Mouse (Mus musculus) liver, postnatal 0 days (tissue): ENCODE measurements around the gene Mamdc4.

ENCODE experiments used
- CTCF ChIP-seq: sonication (generic); IDR thresholded peaks from 2 replicates; pipeline ENCODE4 v1.5.1; 2016; ENCODE audit warnings: antibody characterized with exemption, low read depth
- EP300 ChIP-seq: IDR thresholded peaks from 2 replicates; pipeline ENCODE4 v1.6.1; 2016; ENCODE audit warnings: antibody characterized with exemption, low read depth, mild to moderate bottlenecking

DNA sequence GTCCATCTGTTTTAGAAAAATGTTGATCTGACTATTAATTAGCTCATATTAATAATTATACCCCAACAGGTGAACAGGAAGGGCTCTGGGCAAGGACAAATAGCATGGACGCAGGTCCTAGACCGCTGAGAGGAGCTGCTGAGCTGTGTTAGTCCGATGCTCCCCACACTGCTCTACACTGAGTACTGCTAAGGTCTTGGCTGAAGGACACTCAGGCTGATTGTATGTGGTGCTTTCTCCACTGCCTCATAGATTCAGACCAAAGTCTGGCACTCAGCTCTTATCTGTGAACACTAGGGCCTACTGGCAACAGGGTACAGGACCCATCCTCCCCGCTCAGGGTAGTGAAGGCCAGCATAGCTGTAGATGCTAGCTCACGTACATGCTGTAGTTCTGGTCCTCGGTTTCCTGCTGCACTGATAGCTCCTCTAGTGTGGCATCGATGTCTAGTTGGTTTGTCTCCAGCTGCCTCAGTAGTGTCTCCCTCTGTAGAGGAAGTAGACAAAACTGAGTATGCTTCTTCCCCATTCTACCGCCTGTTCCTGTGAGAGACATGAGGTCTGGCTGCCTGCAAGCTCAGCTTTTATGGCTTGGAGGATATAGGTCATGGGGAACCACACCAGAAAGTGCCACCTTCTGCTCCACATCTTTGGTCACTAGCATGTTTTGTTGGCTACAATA, 13.7 kb upstream of the Mamdc4 start:
- TF ChIP-seq CTCF (no peak), EP300 (no peak)
